ENCODE assay signal across 19 mouse cellular contexts in the genomic region with DNA sequence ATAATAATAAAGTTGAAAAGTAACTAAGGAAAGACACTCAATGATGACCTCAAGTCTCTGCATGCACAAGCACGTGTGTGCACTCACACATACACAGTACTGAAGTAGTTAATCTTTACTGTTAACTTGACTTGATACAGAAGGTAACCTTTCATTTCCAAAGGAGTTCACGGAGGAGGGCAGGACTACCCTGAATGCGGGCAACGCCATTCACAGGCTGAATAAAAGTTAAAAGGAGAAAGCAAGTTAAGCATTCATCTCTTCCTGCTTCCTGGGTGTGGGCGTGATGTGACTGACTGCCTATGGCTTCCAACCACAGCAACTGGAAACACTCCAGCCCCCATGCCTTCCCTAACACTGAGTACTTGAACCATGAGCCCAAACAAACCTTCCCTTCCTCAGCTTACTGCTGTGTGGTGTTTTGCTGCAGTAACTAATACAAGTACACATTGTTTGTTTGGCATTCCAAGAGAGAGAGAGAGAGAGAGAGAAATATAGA.
"Had no signal": no experiment of that assay in that cellular context is flagged by ENCODE, and none has a peak within 500 bp of the region (broad histone marks: within the 10 kb centered on the region; RNA-seq: fewer than 3 reads in every experiment).

No protein-coding gene starts in this region.

- DNase-seq: kidney, adult 18-20 months; kidney, adult 9 months; liver; lung, adult 18-20 months; lung, postnatal 14 days; midbrain, embryonic 14.5 days; right cerebral cortex, adult 18-20 months; right cerebral cortex, postnatal 14 days; right cerebral cortex, postnatal 4 days; thymus, postnatal 25 days had no signal

- H3K4me3 ChIP-seq: intestine, embryonic 15.5 days; limb, embryonic 10.5 days; limb, embryonic 13.5 days; liver, embryonic 12.5 days; liver, embryonic 15.5 days; lung, embryonic 15.5 days; neural tube, embryonic 12.5 days; neural tube, embryonic 15.5 days had no signal

- H3K9ac ChIP-seq: intestine, embryonic 15.5 days; limb, embryonic 13.5 days; liver, embryonic 12.5 days; liver, embryonic 15.5 days; lung, embryonic 15.5 days; neural tube, embryonic 12.5 days; neural tube, embryonic 15.5 days had no signal

- H3K27ac ChIP-seq: intestine, embryonic 15.5 days; limb, embryonic 10.5 days; limb, embryonic 13.5 days; liver, embryonic 12.5 days; liver, embryonic 15.5 days; lung, embryonic 15.5 days; macrophage; neural tube, embryonic 12.5 days; neural tube, embryonic 15.5 days had no signal

- H3K4me2 ChIP-seq: intestine, embryonic 15.5 days; limb, embryonic 13.5 days; liver, embryonic 12.5 days; liver, embryonic 15.5 days; lung, embryonic 15.5 days; neural tube, embryonic 12.5 days; neural tube, embryonic 15.5 days had no signal

- H3K27me3 ChIP-seq: intestine, embryonic 15.5 days; limb, embryonic 13.5 days; liver, embryonic 12.5 days; liver, embryonic 15.5 days; lung, embryonic 15.5 days; neural tube, embryonic 12.5 days; neural tube, embryonic 15.5 days had no signal

- ATAC-seq: intestine, embryonic 15.5 days; liver, embryonic 12.5 days had no signal

- H3K4me1 ChIP-seq: intestine, embryonic 15.5 days; liver, embryonic 12.5 days; liver, embryonic 15.5 days; neural tube, embryonic 12.5 days had no signal

- H3K9me3 ChIP-seq: intestine, embryonic 15.5 days; limb, embryonic 10.5 days; liver, embryonic 12.5 days; liver, embryonic 15.5 days; lung, embryonic 15.5 days; neural tube, embryonic 12.5 days; neural tube, embryonic 15.5 days had no signal
